16 mouse cellular contexts compared by ENCODE assay signal in the genomic region with DNA sequence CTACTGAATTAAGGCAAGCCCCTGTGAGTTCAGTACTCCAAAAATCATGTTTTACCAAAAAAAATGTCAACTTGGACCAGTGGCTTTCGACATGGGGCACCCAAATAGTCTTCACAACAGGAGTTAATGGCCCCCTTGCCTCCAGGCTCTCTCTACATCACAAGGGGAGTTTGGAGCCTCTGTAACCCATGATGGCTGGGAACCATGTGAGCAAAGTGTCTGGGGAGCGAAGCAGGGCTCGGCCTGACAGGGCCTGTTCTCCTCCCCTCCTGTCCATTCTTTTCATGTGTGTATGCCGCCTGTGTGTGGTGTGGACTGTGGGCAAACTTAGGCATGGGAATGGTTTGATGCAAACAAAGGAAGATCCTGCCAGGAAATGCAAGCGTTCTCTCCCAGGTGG.
"Had no signal": no experiment of that assay in that cellular context is flagged by ENCODE, and none has a peak within 500 bp of the region (broad histone marks: within the 10 kb centered on the region; RNA-seq: fewer than 3 reads in every experiment).

No protein-coding gene starts in this region.

- H3K27ac ChIP-seq: neural tube, embryonic 13.5 days; neural tube, embryonic 15.5 days; stomach, embryonic 15.5 days; stomach, postnatal 0 days had no signal

- H3K4me1 ChIP-seq: neural tube, embryonic 13.5 days; neural tube, embryonic 15.5 days; stomach, embryonic 15.5 days had no signal

- H3K27me3 ChIP-seq: neural tube, embryonic 13.5 days; neural tube, embryonic 15.5 days; stomach, embryonic 15.5 days had no signal

- H3K4me2 ChIP-seq: neural tube, embryonic 13.5 days; neural tube, embryonic 15.5 days; stomach, embryonic 15.5 days had no signal

- H3K9ac ChIP-seq: neural tube, embryonic 13.5 days; neural tube, embryonic 15.5 days; stomach, embryonic 15.5 days had no signal

- DNase-seq: retina, postnatal 1 day; right cerebral cortex, adult 18-20 months; right cerebral cortex, postnatal 14 days; right cerebral cortex, postnatal 25 days; right cerebral cortex, postnatal 4 days; spleen, adult 18-20 months; thymus, adult 18-20 months; thymus, adult 2 months; thymus, postnatal 14 days; thymus, postnatal 25 days; thymus, postnatal 36 days; thymus, postnatal 4 days had no signal

- H3K4me3 ChIP-seq: neural tube, embryonic 13.5 days; neural tube, embryonic 15.5 days; stomach, embryonic 15.5 days had no signal

- H3K9me3 ChIP-seq: neural tube, embryonic 15.5 days; stomach, embryonic 15.5 days had no signal
